Mouse (Mus musculus): ENCODE measurements at regions not wholly inside any gene's neighbourhood (a gene's known extent, or its start where the extent isn't known, plus 50 kb on each side); places are given as distances from the start of the nearest gene placed in this dataset.
"Not testable (repeated sequence)": the region's sequence is repeated elsewhere in the genome, so short reads cannot be mapped to it uniquely, and the experiment has no call there.

GRCm38 (mm10) chr8:19976461-19976860 lies 73.3 kb downstream of the Gm31371 start:
- not testable (repeated sequence) for H3K4me1 ChIP-seq (ENCODE audit: control insufficient read depth in 2 of 2, insufficient read depth in 2 of 2, low read length in 2 of 2); H3K4me2 ChIP-seq (ENCODE audit: low read length); H3K9ac ChIP-seq (ENCODE audit: low read length); H3K36me3 ChIP-seq (ENCODE audit: control insufficient read depth, insufficient read depth, low read length); H3K4me3 ChIP-seq (ENCODE audit: control insufficient read depth in 1 of 2, insufficient read depth in 1 of 2, low read depth in 1 of 2, low read length in 2 of 2); H3K27ac ChIP-seq (replicated peaks in 1 of 2; ENCODE audit: control insufficient read depth in 1 of 2, insufficient read depth in 1 of 2, low read depth in 2 of 2, low read length in 2 of 2); H3K9me3 ChIP-seq (ENCODE audit: control insufficient read depth, low read length); H3K27me3 ChIP-seq (ENCODE audit: control insufficient read depth, insufficient read depth, low read length); ATAC-seq (ENCODE audit: insufficient number of reproducible peaks, insufficient read depth, low FRiP score, low read depth)

- Histone ChIP-seq H3K27me3 (ENCODE audit: control insufficient read depth, insufficient read depth, low read length) (no peaks in the 10 kb centered on the region), H3K4me3 (ENCODE audit: control insufficient read depth in 1 of 2, insufficient read depth in 1 of 2, low read depth in 1 of 2, low read length in 2 of 2) (peak overlapping the region; percentile 58 to 68), H3K4me1 (ENCODE audit: control insufficient read depth in 2 of 2, insufficient read depth in 2 of 2, low read length in 2 of 2) (no peaks in the 10 kb centered on the region), H3K27ac (replicated peaks in 1 of 2; ENCODE audit: control insufficient read depth in 1 of 2, insufficient read depth in 1 of 2, low read depth in 2 of 2, low read length in 2 of 2) (no peak overlapping the region), H3K36me3 (ENCODE audit: control insufficient read depth, insufficient read depth, low read length) (peaks cover 5% of the 10 kb centered on the region; the same call in 1 of the 2 replicates), H3K9me3 (ENCODE audit: control insufficient read depth, low read length) (peaks cover 10% of the 10 kb centered on the region; the same call in 1 of the 2 replicates), H3K4me2 (ENCODE audit: low read length) (peak overlapping the region; percentile 76), H3K9ac (ENCODE audit: low read length) (peak overlapping the region; percentile 77)
- WGBS, result 7% methylated on average over 38 of the region's 42 CpGs
- ATAC-seq (ENCODE audit: insufficient number of reproducible peaks, insufficient read depth, low FRiP score, low read depth), result peak; percentile 81
These were observed 76.5 kb downstream of the Gm31371 start for GRCm38 (mm10) chr8:19979536-19980345.

GRCm38 (mm10) chr8:19980346-19980726 lies 77.1 kb downstream of the Gm31371 start:
- WGBS, result 18% methylated on average over 26 of the region's 26 CpGs
- H3K9ac ChIP-seq (ENCODE audit: low read length), result peak overlapping the region; percentile 77
- H3K4me3 ChIP-seq (ENCODE audit: control insufficient read depth in 1 of 2, insufficient read depth in 1 of 2, low read depth in 1 of 2, low read length in 2 of 2), result peak overlapping the region; percentile 58 to 68
- not testable (repeated sequence) for H3K4me1 ChIP-seq (ENCODE audit: control insufficient read depth in 2 of 2, insufficient read depth in 2 of 2, low read length in 2 of 2); H3K27me3 ChIP-seq (ENCODE audit: control insufficient read depth, insufficient read depth, low read length); ATAC-seq (ENCODE audit: insufficient number of reproducible peaks, insufficient read depth, low FRiP score, low read depth); H3K36me3 ChIP-seq (ENCODE audit: control insufficient read depth, insufficient read depth, low read length); H3K27ac ChIP-seq (replicated peaks in 1 of 2; ENCODE audit: control insufficient read depth in 1 of 2, insufficient read depth in 1 of 2, low read depth in 2 of 2, low read length in 2 of 2)
- H3K9me3 ChIP-seq (ENCODE audit: control insufficient read depth, low read length), result peaks cover 10% of the 10 kb centered on the region; the same call in 1 of the 2 replicates
- peak overlapping the region; percentile 76 for H3K4me2 ChIP-seq (ENCODE audit: low read length)

GRCm38 (mm10) chr8:20008106-20008505 lies 104.9 kb downstream of the Gm31371 start:
- H3K4me2 ChIP-seq (ENCODE audit: low read length); H3K4me3 ChIP-seq (ENCODE audit: control insufficient read depth in 1 of 2, insufficient read depth in 1 of 2, low read depth in 1 of 2, low read length in 2 of 2); H3K27ac ChIP-seq (replicated peaks in 1 of 2; ENCODE audit: control insufficient read depth in 1 of 2, insufficient read depth in 1 of 2, low read depth in 2 of 2, low read length in 2 of 2); H3K9me3 ChIP-seq (ENCODE audit: control insufficient read depth, low read length); H3K27me3 ChIP-seq (ENCODE audit: control insufficient read depth, insufficient read depth, low read length); H3K4me1 ChIP-seq (ENCODE audit: control insufficient read depth in 2 of 2, insufficient read depth in 2 of 2, low read length in 2 of 2); H3K36me3 ChIP-seq (ENCODE audit: control insufficient read depth, insufficient read depth, low read length); ATAC-seq (ENCODE audit: insufficient number of reproducible peaks, insufficient read depth, low FRiP score, low read depth); H3K9ac ChIP-seq (ENCODE audit: low read length): not testable (repeated sequence)
- WGBS, result 80% methylated on average over 3 of the region's 3 CpGs

- H3K4me1 ChIP-seq (ENCODE audit: control insufficient read depth in 2 of 2, insufficient read depth in 2 of 2, low read length in 2 of 2); ATAC-seq (ENCODE audit: insufficient number of reproducible peaks, insufficient read depth, low FRiP score, low read depth); H3K27me3 ChIP-seq (ENCODE audit: control insufficient read depth, insufficient read depth, low read length); H3K9me3 ChIP-seq (ENCODE audit: control insufficient read depth, low read length); H3K4me2 ChIP-seq (ENCODE audit: low read length); H3K27ac ChIP-seq (replicated peaks in 1 of 2; ENCODE audit: control insufficient read depth in 1 of 2, insufficient read depth in 1 of 2, low read depth in 2 of 2, low read length in 2 of 2); H3K9ac ChIP-seq (ENCODE audit: low read length); H3K4me3 ChIP-seq (ENCODE audit: control insufficient read depth in 1 of 2, insufficient read depth in 1 of 2, low read depth in 1 of 2, low read length in 2 of 2): not testable (repeated sequence)
- peaks cover 16% of the 10 kb centered on the region for H3K36me3 ChIP-seq (ENCODE audit: control insufficient read depth, insufficient read depth, low read length)
- WGBS, result 60% methylated on average over 8 of the region's 8 CpGs
These were observed 107.8 kb downstream of the Gm31371 start for GRCm38 (mm10) chr8:20010947-20011346.

GRCm38 (mm10) chr8:20013278-20013677 lies 110.1 kb downstream of the Gm31371 start:
- not testable (repeated sequence) for H3K4me1 ChIP-seq (ENCODE audit: control insufficient read depth in 2 of 2, insufficient read depth in 2 of 2, low read length in 2 of 2); H3K9ac ChIP-seq (ENCODE audit: low read length); H3K4me3 ChIP-seq (ENCODE audit: control insufficient read depth in 1 of 2, insufficient read depth in 1 of 2, low read depth in 1 of 2, low read length in 2 of 2); H3K4me2 ChIP-seq (ENCODE audit: low read length); H3K27me3 ChIP-seq (ENCODE audit: control insufficient read depth, insufficient read depth, low read length); ATAC-seq (ENCODE audit: insufficient number of reproducible peaks, insufficient read depth, low FRiP score, low read depth); H3K9me3 ChIP-seq (ENCODE audit: control insufficient read depth, low read length); H3K27ac ChIP-seq (replicated peaks in 1 of 2; ENCODE audit: control insufficient read depth in 1 of 2, insufficient read depth in 1 of 2, low read depth in 2 of 2, low read length in 2 of 2)
- WGBS, result 71% methylated on average over 7 of the region's 7 CpGs
- peaks cover 16% of the 10 kb centered on the region for H3K36me3 ChIP-seq (ENCODE audit: control insufficient read depth, insufficient read depth, low read length)

GRCm38 (mm10) chr8:20014451-20015130 lies 111.4 kb downstream of the Gm31371 start:
- H3K4me1 ChIP-seq (ENCODE audit: control insufficient read depth in 2 of 2, insufficient read depth in 2 of 2, low read length in 2 of 2); H3K4me2 ChIP-seq (ENCODE audit: low read length); H3K4me3 ChIP-seq (ENCODE audit: control insufficient read depth in 1 of 2, insufficient read depth in 1 of 2, low read depth in 1 of 2, low read length in 2 of 2); H3K9me3 ChIP-seq (ENCODE audit: control insufficient read depth, low read length); H3K9ac ChIP-seq (ENCODE audit: low read length); H3K27me3 ChIP-seq (ENCODE audit: control insufficient read depth, insufficient read depth, low read length); ATAC-seq (ENCODE audit: insufficient number of reproducible peaks, insufficient read depth, low FRiP score, low read depth); H3K27ac ChIP-seq (replicated peaks in 1 of 2; ENCODE audit: control insufficient read depth in 1 of 2, insufficient read depth in 1 of 2, low read depth in 2 of 2, low read length in 2 of 2): not testable (repeated sequence)
- H3K36me3 ChIP-seq (ENCODE audit: control insufficient read depth, insufficient read depth, low read length), result peaks cover 16% of the 10 kb centered on the region
- 72% methylated on average over 5 of the region's 5 CpGs for WGBS
